Mouse (Mus musculus) forebrain, embryonic 11.5 days (tissue): ENCODE results near the gene Tmem45a. TPM values are rescaled to one million over a fixed set of nuclear protein-coding genes. Genes with fewer than 3 reads are reported as not detected.

Experiments
- ATAC-seq: fragments of 200-750 bp; cut with Nextera tagmentation; replicated peaks from 2 replicates; pipeline ENCODE4 v1.8.0; 2017; ENCODE audit warnings: moderate TSS enrichment; ENCODE audit not compliant: low FRiP score
- DNase-seq: peaks from one replicate; pipeline ENCODE4 v3.0.0-alpha.2; 2017; ENCODE audit warnings: low spot score
- H3K27ac ChIP-seq: fragments of 300-500 bp; sonication (generic); 2 replicates; pipeline ENCODE4 v1.5.1; 2014; ENCODE audit warnings: low read depth, low read length
- H3K27me3 ChIP-seq: fragments of 300-500 bp; sonication (generic); 2 replicates; pipeline ENCODE4 v1.6.1; 2014; ENCODE audit warnings: mild to moderate bottlenecking, low read length, mixed read lengths; ENCODE audit not compliant: control insufficient read depth, insufficient read depth
- H3K36me3 ChIP-seq: fragments of 300-500 bp; sonication (generic); 2 replicates; pipeline ENCODE4 v1.6.1; 2014; ENCODE audit warnings: mild to moderate bottlenecking, low read length, moderate library complexity, mixed read lengths; ENCODE audit not compliant: control insufficient read depth, insufficient read depth
- H3K4me1 ChIP-seq: fragments of 300-500 bp; sonication (generic); replicated peaks from 2 replicates; pipeline ENCODE4 v1.6.1; 2014; ENCODE audit warnings: low read length, mixed read lengths; ENCODE audit not compliant: control insufficient read depth, insufficient read depth
- H3K4me2 ChIP-seq: fragments of 300-500 bp; sonication (generic); 2 replicates; pipeline ENCODE4 v1.6.1; 2014; ENCODE audit warnings: low read depth, mild to moderate bottlenecking, low read length, moderate library complexity, mixed read lengths; ENCODE audit not compliant: severe bottlenecking
- H3K4me3 ChIP-seq: fragments of 300-500 bp; sonication (generic); 2 replicates; pipeline ENCODE4 v1.5.1; 2014; ENCODE audit warnings: low read depth, low read length
- H3K9ac ChIP-seq: fragments of 300-500 bp; sonication (generic); 2 replicates; pipeline ENCODE4 v1.6.1; 2014; ENCODE audit warnings: low read length
- H3K9me3 ChIP-seq: fragments of 300-500 bp; sonication (generic); 2 replicates; pipeline ENCODE4 v1.6.1; 2016; ENCODE audit warnings: low read length, mixed read lengths; ENCODE audit not compliant: control insufficient read depth
- WGBS: fragments of 180-500 bp; shearing (Covaris S2); extraction: QIAGEN DNeasy Blood & Tissue Kit; methylation state at CpG from one replicate; pipeline ENCODE4 v1.1.7; 2014; 5-methylcytosine and 5-hydroxymethylcytosine counted together
- polyA plus RNA-seq: library from polyadenylated mRNA; unstranded; fragments of >200 nt; fragmentation: Nextera tagmentation; extraction: Ambion mirVana; gene quantifications from 2 replicates; pipeline ENCODE4 v1.2.1, GENCODE M21; 2014

Gene Tmem45a
- polyA plus RNA-seq, 1 experiment from 2014 or later, result 5.6 TPM

DNA sequence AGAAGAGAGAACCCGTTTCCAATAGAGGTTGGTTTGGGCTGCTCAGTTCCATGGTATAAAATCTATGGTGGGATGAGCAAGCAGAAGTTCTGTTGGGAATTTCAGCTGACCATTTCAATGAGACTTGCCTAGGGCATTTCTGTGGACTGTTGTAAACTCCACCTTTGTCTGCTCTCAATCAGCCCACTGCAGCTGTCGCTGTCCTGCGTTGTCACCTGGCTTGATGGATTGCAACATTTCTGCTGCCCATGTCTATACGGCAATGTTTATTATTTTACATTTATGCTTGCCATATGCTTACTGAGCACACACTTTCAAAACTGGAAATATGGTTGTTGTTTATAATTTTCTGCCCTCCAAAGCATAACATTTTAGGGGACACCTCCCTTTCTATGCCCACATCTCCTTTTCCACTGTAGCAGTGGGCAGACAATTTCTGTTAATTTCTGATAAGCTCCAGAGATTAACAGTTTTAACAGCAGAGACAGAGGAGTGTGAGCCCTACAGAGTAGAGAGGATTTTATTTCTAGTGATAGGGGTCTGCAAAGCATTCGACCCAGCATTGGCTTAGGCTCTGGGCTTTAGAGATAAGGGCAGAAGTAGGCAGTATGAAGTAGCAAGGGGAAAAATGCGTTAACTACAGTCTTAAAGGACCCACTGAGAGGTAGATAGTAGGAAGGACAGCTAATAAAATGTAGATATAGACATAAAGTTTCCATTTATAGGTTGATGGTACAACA lies 84.4 kb downstream of the Tmem45a start:
- Histone ChIP-seq H3K9me3 (no peaks in the 10 kb centered on the region), H3K4me1 (no peaks in the 10 kb centered on the region), H3K4me3 (no peak overlapping the region), H3K36me3 (no peaks in the 10 kb centered on the region), H3K27me3 (no peaks in the 10 kb centered on the region), H3K27ac (no peak overlapping the region), H3K9ac (no peak overlapping the region), H3K4me2 (no peak overlapping the region)
- WGBS, result 87% methylated on average over 6 of the region's 6 CpGs
- DNase-seq (no peak), ATAC-seq (no peak)

DNA sequence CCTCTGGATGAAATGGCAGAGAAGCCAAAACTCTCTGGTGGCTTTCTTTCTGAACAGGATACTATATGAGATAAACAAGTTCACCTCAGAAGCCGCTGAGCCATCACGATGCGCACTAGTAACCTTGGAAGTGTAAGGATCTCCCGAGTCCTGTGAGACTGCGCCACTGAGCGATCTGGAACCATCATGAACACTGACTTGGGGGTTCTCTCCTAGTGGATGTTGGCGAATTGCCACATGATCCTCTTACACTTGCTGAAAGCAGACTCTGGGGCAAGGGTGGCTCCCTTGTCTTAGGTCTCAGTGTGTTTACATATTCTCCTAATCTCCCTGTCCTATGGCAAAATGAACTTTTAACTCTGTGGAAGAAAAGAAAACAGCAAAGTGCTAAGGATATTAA lies 85.0 kb downstream of the Tmem45a start:
- DNase-seq (no peak), ATAC-seq (no peak)
- 91% methylated on average over 7 of the region's 7 CpGs for WGBS
- no peaks in the 10 kb centered on the region for H3K4me1 ChIP-seq
- no peaks in the 10 kb centered on the region for H3K27me3 ChIP-seq
- no peaks in the 10 kb centered on the region for H3K36me3 ChIP-seq
- H3K4me3 ChIP-seq, result no peak overlapping the region
- H3K4me2 ChIP-seq, result no peak overlapping the region
- no peaks in the 10 kb centered on the region for H3K9me3 ChIP-seq
- H3K27ac ChIP-seq, result no peak overlapping the region
- H3K9ac ChIP-seq, result no peak overlapping the region

DNA sequence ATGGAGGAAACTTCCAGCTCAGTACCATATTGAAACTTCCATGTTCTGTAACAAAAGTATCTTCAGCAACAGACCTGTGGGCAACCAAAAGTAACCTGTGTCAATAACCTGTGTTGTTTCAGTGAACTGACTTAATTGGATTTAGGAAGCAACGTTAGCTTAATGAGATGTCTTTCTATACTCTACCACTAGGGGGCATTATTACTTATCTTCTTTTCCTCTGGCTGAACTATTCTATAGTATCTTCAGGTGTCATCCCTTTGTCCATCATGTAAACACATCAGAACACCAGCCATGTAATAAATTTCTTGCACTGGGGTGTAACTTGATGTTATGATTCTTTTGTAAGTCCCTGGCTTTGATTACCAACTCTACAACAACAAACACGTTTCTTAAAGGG lies 85.5 kb downstream of the Tmem45a start:
- Histone ChIP-seq H3K27ac (no peak overlapping the region), H3K4me2 (no peak overlapping the region), H3K4me1 (no peaks in the 10 kb centered on the region), H3K27me3 (no peaks in the 10 kb centered on the region), H3K36me3 (no peaks in the 10 kb centered on the region), H3K9me3 (no peaks in the 10 kb centered on the region), H3K9ac (no peak overlapping the region), H3K4me3 (no peak overlapping the region)
- ATAC-seq, result no peak; the same call in 1 of the 2 replicates
- 42% methylated on average over 2 of the region's 2 CpGs for WGBS
- no peak for DNase-seq

DNA sequence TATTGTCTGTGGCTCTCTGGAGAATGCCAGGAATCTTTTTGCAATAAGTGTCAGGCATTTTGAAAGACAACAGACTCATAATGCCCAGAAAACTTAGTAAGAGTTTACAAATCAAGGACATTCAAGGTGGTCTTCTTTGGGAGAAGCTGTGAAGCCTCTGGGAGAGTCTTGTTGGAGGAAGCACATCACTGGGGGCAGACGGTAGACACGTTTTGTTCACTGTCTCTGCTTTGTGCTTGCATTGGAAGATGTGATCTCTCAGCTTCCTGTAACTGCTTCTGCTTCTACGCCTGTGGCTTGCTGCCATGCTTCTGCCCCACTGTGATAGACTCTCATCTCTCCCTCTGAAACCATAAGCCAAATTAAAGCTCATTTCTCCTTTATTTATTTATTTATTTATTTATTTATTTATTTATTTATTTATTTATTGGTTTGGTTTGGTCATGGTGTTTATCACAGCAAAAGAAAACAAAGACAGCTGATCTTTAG lies 86.4 kb downstream of the Tmem45a start:
- Histone ChIP-seq H3K4me2 (no peak overlapping the region), H3K27ac (no peak overlapping the region), H3K9me3 (no peaks in the 10 kb centered on the region), H3K9ac (no peak overlapping the region), H3K36me3 (no peaks in the 10 kb centered on the region), H3K4me1 (no peaks in the 10 kb centered on the region), H3K27me3 (no peaks in the 10 kb centered on the region), H3K4me3 (no peak overlapping the region)
- 77% methylated on average over 3 of the region's 3 CpGs for WGBS
- no peak for DNase-seq
- no peak for ATAC-seq

DNA sequence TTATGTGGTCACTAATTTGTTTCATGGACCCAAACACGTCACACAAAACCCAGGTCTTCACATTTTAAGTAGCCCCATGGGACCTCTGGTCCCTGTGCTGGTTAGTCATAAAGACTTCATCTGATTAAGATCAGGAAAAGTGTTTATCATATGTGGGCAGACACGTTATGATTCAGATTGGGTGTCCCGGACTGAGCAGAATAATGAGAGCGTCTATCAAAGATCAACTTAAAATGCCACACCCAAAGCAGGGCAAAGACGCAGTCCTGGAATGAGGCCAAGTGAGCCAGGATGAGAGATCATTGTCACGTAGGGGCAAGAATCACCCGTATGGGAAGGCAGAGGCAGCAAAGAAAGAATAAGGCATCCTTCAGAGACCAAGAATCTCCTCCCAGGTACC lies 87.1 kb downstream of the Tmem45a start:
- WGBS, result 90% methylated on average over 7 of the region's 7 CpGs
- no peak for ATAC-seq
- Histone ChIP-seq H3K4me3 (no peak overlapping the region), H3K27me3 (no peaks in the 10 kb centered on the region), H3K4me2 (no peak overlapping the region), H3K9ac (no peak overlapping the region), H3K9me3 (no peaks in the 10 kb centered on the region), H3K36me3 (no peaks in the 10 kb centered on the region), H3K27ac (no peak overlapping the region), H3K4me1 (no peaks in the 10 kb centered on the region)
- no peak for DNase-seq

DNA sequence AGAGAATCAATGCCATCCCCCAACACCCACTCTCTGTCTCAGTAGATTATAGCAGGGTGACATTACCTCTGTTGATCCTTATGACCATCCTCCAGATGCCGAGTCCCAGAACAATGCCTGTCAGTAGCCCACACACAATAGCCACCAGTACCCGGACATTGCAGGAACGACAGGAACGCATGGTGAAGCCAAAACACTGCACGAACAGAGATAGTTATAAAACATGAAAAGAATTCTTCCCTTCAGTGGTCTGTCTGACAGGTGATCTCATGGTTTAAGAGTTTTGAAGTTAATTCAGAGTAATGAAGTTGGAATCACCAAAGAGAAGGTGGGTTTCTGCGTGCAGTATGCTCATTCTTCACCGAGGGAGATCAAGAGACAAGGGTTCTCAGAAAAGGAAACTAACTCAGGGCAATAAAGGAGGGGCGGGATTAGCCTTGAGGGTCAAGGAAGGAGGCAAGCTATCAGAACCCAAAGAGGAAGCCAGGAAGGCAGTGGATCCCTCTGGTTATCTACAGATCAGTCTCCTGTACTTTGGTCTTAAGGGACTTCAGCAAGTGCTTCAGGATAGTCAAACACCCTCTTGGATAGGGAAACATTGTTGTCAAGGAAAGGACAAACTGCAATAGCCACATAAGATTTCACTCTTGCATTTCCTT lies 90.4 kb downstream of the Tmem45a start, which contains the start of gene Adgrg7:
Gene Adgrg7, minus strand, starts transcription at position 375 of the 659 bp plus-strand sequence.
- WGBS, result 80% methylated on average over 8 of the region's 8 CpGs
- no peak for ATAC-seq

DNA sequence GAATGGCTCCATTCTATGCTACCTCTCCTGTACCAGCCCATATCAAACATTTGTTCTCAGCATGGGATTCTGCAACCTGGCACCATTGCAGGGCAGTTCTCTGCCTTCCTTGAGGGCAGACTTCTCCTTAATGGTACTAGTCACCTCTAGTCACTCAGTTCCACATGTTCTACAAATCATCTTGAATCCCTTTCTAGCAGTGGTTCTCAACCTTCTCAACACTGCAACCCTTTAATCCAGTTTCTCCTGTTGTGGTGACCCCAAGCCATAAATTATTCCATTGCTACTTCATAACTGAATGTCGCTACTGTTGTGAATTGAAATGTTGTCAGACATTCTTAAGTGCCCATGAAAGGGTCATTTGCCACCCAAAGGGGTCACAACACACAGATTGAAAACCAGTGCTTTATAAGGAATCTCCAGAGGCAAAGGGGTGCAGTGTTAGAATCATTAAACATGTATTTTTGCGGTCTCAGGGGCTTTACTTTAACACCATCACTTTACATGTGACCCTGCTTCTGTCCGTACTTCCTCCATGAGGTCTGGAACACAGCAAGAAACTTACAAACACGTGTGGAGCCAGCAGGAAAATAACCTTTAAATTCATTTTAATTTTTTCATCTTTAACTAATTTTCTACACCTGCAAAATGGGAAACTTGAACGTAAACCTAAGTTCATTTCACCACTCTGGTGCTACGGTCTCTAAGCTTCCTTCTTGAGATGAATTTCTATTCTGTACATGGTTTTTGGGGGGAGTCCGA lies 91.4 kb downstream of the Tmem45a start:
- Histone ChIP-seq H3K4me3 (no peak overlapping the region), H3K9me3 (no peaks in the 10 kb centered on the region), H3K4me1 (no peaks in the 10 kb centered on the region), H3K36me3 (no peaks in the 10 kb centered on the region), H3K27ac (no peak overlapping the region), H3K27me3 (no peaks in the 10 kb centered on the region), H3K4me2 (no peak overlapping the region), H3K9ac (no peak overlapping the region)
- no peak for ATAC-seq
- WGBS, result 86% methylated on average over 7 of the region's 7 CpGs
- DNase-seq, result no peak

More for the DNA sequence above, 90.4 kb downstream of the Tmem45a start, which contains the start of gene Adgrg7:
- Histone ChIP-seq H3K27ac (no peak within 1 kb of the TSS), H3K4me1 (no peaks in the 10 kb centered on the region), H3K9ac (no peak within 1 kb of the TSS), H3K4me2 (no peak within 1 kb of the TSS), H3K9me3 (no peaks in the 10 kb centered on the region), H3K36me3 (no peaks in the 10 kb centered on the region), H3K27me3 (no peaks in the 10 kb centered on the region), H3K4me3 (no peak within 1 kb of the TSS)
- DNase-seq, result no peak

DNA sequence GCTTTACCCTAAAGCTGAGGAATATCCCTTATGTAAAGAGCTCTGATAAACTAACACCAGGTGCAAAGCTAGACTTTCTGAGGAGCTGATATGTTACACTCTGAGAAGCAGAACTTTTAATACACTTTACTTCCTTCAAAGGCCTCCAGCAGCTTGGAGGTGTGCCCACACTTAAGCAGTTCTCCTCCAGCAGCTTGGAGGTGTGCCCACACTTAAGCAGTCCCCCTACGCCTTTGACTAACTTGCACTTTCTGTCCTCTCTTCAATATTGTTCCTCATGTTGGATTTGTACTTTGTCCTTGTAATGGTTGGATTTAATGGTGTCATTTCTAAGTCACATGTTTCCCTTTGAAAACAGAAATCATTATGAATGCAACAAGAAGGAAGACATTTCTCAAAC lies 92.2 kb downstream of the Tmem45a start:
- 89% methylated on average over 1 of the region's 1 CpGs for WGBS
- no peak for ATAC-seq
- Histone ChIP-seq H3K9me3 (no peaks in the 10 kb centered on the region), H3K36me3 (no peaks in the 10 kb centered on the region), H3K9ac (no peak overlapping the region), H3K4me3 (no peak overlapping the region), H3K27me3 (no peaks in the 10 kb centered on the region), H3K4me2 (no peak overlapping the region), H3K4me1 (no peaks in the 10 kb centered on the region), H3K27ac (no peak overlapping the region)
- no peak for DNase-seq
